Mouse (Mus musculus): ENCODE results near the gene Lbhd2. TPM values are rescaled to one million over a fixed set of nuclear protein-coding genes. Genes with fewer than 3 reads are reported as not detected.

Gene Lbhd2
- polyA plus RNA-seq, 1 experiment from 2014 or later = 5.9 TPM

GRCm38 (mm10) chr12:111447350-111447749, 40.7 kb downstream of the Lbhd2 start:
- DNase-seq (ENCODE audit: low spot score) = no peak

- DNase-seq (ENCODE audit: low spot score) = no peak
These were observed 41.5 kb downstream of the Lbhd2 start for GRCm38 (mm10) chr12:111447898-111448760.

GRCm38 (mm10) chr12:111448931-111449705, 42.5 kb downstream of the Lbhd2 start:
- no peak for DNase-seq (ENCODE audit: low spot score)

- DNase-seq (ENCODE audit: low spot score) = no peak
These were observed 43.8 kb downstream of the Lbhd2 start for GRCm38 (mm10) chr12:111450359-111450758.

- no peak for DNase-seq (ENCODE audit: low spot score)
These were observed 45.0 kb downstream of the Lbhd2 start for GRCm38 (mm10) chr12:111451561-111451960.

- DNase-seq (ENCODE audit: low spot score) = no peak
These were observed 47.4 kb downstream of the Lbhd2 start for GRCm38 (mm10) chr12:111454021-111454420.

GRCm38 (mm10) chr12:111454543-111455280, 48.1 kb downstream of the Lbhd2 start:
- no peak for DNase-seq (ENCODE audit: low spot score)

GRCm38 (mm10) chr12:111455311-111455846, 48.8 kb downstream of the Lbhd2 start:
- DNase-seq (ENCODE audit: low spot score) = no peak

GRCm38 (mm10) chr12:111455860-111456259, 49.3 kb downstream of the Lbhd2 start:
- DNase-seq (ENCODE audit: low spot score) = no peak

- no peak for DNase-seq (ENCODE audit: low spot score)
These were observed 51.1 kb downstream of the Lbhd2 start for GRCm38 (mm10) chr12:111457742-111458141.

Other genes with a start within 250 kb of the Lbhd2 start
- 11.7 and 13.1 TPM in 2 replicates for gene Traf3, start 240.4 kb upstream of the Lbhd2 start, polyA plus RNA-seq (2015; fragmentation: Nextera tagmentation; extraction: Ambion mirVana)
- gene 4930595D18Rik, start 222.3 kb upstream of the Lbhd2 start, polyA plus RNA-seq (2015; fragmentation: Nextera tagmentation; extraction: Ambion mirVana) = 0.34 TPM in 1 of 2 replicates, not detected in the other
- 0.93 and 1.0 TPM in 2 replicates for gene Amn, start 135.7 kb upstream of the Lbhd2 start, polyA plus RNA-seq (2015; fragmentation: Nextera tagmentation; extraction: Ambion mirVana)
- gene Cdc42bpb, start 29.1 kb upstream of the Lbhd2 start, polyA plus RNA-seq (2015; fragmentation: Nextera tagmentation; extraction: Ambion mirVana) = 4.3 and 4.9 TPM in 2 replicates
- gene Exoc3l4, start 10.2 kb downstream of the Lbhd2 start, polyA plus RNA-seq (2015; fragmentation: Nextera tagmentation; extraction: Ambion mirVana) = 25.3 and 33.2 TPM in 2 replicates
- gene Tnfaip2, start 35.7 kb downstream of the Lbhd2 start, polyA plus RNA-seq (2015; fragmentation: Nextera tagmentation; extraction: Ambion mirVana) = 9.0 and 9.1 TPM in 2 replicates
- gene Gm266, start 79.0 kb downstream of the Lbhd2 start, polyA plus RNA-seq (2015; fragmentation: Nextera tagmentation; extraction: Ambion mirVana) = 20.6 and 21.1 TPM in 2 replicates
- gene Eif5, start 131.2 kb downstream of the Lbhd2 start, polyA plus RNA-seq (2015; fragmentation: Nextera tagmentation; extraction: Ambion mirVana) = 660 and 662 TPM in 2 replicates
- gene Mark3, start 167.7 kb downstream of the Lbhd2 start, polyA plus RNA-seq (2015; fragmentation: Nextera tagmentation; extraction: Ambion mirVana) = 25.5 and 35.1 TPM in 2 replicates